Mouse (Mus musculus) liver, embryonic 14 days (tissue): ENCODE data around the gene Olfr1022. TPM values are rescaled to one million over a fixed set of nuclear protein-coding genes. Genes with fewer than 3 reads are reported as not detected.

Source experiments
- polyA plus RNA-seq: library from polyadenylated mRNA; depleted of rRNA; stranded (reverse); fragments of >200 nt; gene quantifications from 2 replicates; pipeline ENCODE4 v1.2.3, GENCODE M21; 2012; rRNA removed

The Olfr1022 gene
- polyA plus RNA-seq: not detected in 2 replicates

GRCm38 (mm10) chr2:85868294-85868693, at the start of gene Olfr1022:
Olfr1022 (plus strand) TSS chr2:85868594.

GRCm38 (mm10) chr2:85845383-85845782, 23.0 kb upstream of the Olfr1022 start, which contains the start of gene Olfr1019:
Olfr1019 (minus strand) TSS chr2:85845483.

GRCm38 (mm10) chr2:85846730-85847129, 21.7 kb upstream of the Olfr1022 start, which contains the start of gene Olfr1020:
Olfr1020 (plus strand) TSS chr2:85847030.

GRCm38 (mm10) chr2:85885340-85885739, 16.9 kb downstream of the Olfr1022 start, which contains the start of gene Olfr1023:
Olfr1023 (plus strand) TSS chr2:85885640.

GRCm38 (mm10) chr2:85904952-85905351, 36.6 kb downstream of the Olfr1022 start, which contains the start of gene Olfr1024:
Olfr1024 (minus strand) TSS chr2:85905052.

GRCm38 (mm10) chr2:85914893-85915292, 46.5 kb downstream of the Olfr1022 start, which contains the start of gene Olfr1025-ps1:
Olfr1025-ps1 (plus strand) TSS chr2:85915193.

Other genes starting within 250 kb of the Olfr1022 start
- gene Olfr1002, start 217.9 kb upstream of the Olfr1022 start, polyA plus RNA-seq: not detected in 2 replicates
- not detected in 2 replicates for gene Olfr154, start 204.1 kb upstream of the Olfr1022 start, polyA plus RNA-seq
- gene Olfr1006, start 189.8 kb upstream of the Olfr1022 start, polyA plus RNA-seq: not detected in 2 replicates
- not detected in 2 replicates for gene Olfr1008, start 179.2 kb upstream of the Olfr1022 start, polyA plus RNA-seq
- gene Olfr1009, start 153.2 kb upstream of the Olfr1022 start, polyA plus RNA-seq: not detected in 2 replicates
- not detected in 2 replicates for gene Olfr1012, start 105.8 kb upstream of the Olfr1022 start, polyA plus RNA-seq
- not detected in 2 replicates for gene Olfr1013, start 101.5 kb upstream of the Olfr1022 start, polyA plus RNA-seq
- not detected in 2 replicates for gene Olfr1014, start 95.9 kb upstream of the Olfr1022 start, polyA plus RNA-seq
- not detected in 2 replicates for gene Olfr1015, start 86.6 kb upstream of the Olfr1022 start, polyA plus RNA-seq
- not detected in 2 replicates for gene Olfr1016, start 66.0 kb upstream of the Olfr1022 start, polyA plus RNA-seq
- not detected in 2 replicates for gene Olfr1018, start 50.1 kb upstream of the Olfr1022 start, polyA plus RNA-seq
- gene Olfr1019, start 23.1 kb upstream of the Olfr1022 start, polyA plus RNA-seq: not detected in 2 replicates
- gene Olfr1020, start 21.6 kb upstream of the Olfr1022 start, polyA plus RNA-seq: not detected in 2 replicates
- gene Olfr1023, start 17.0 kb downstream of the Olfr1022 start, polyA plus RNA-seq: not detected in 2 replicates
- gene Olfr1024, start 36.5 kb downstream of the Olfr1022 start, polyA plus RNA-seq: not detected in 2 replicates
- not detected in 2 replicates for gene Olfr1025-ps1, start 46.6 kb downstream of the Olfr1022 start, polyA plus RNA-seq
- not detected in 2 replicates for gene Olfr1026, start 53.0 kb downstream of the Olfr1022 start, polyA plus RNA-seq
- under 0.01 TPM in 1 of 2 replicates, not detected in the other for gene Olfr1028, start 81.8 kb downstream of the Olfr1022 start, polyA plus RNA-seq
- gene Olfr1029, start 105.3 kb downstream of the Olfr1022 start, polyA plus RNA-seq: not detected in 2 replicates
- not detected in 2 replicates for gene Olfr1030, start 110.7 kb downstream of the Olfr1022 start, polyA plus RNA-seq
- not detected in 2 replicates for gene Olfr1031, start 121.7 kb downstream of the Olfr1022 start, polyA plus RNA-seq
- gene Olfr1032, start 136.9 kb downstream of the Olfr1022 start, polyA plus RNA-seq: not detected in 2 replicates
- 0.28 and 0.37 TPM in 2 replicates for gene Olfr1033, start 152.0 kb downstream of the Olfr1022 start, polyA plus RNA-seq
- gene Olfr1034, start 177.3 kb downstream of the Olfr1022 start, polyA plus RNA-seq: 0.06 and 0.09 TPM in 2 replicates
- not detected in 2 replicates for gene Olfr1036, start 205.4 kb downstream of the Olfr1022 start, polyA plus RNA-seq
- gene Olfr1037, start 218.8 kb downstream of the Olfr1022 start, polyA plus RNA-seq: not detected in 2 replicates